Mouse (Mus musculus) embryonic facial prominence, embryonic 11.5 days (tissue): ENCODE data around the gene Xirp2. TPM values are rescaled to one million over a fixed set of nuclear protein-coding genes. Genes with fewer than 3 reads are reported as not detected.
A peak's percentile ranks its signal among the peaks of the same experiment; 100 is the strongest.
"Not testable (repeated sequence)": the region's sequence is repeated elsewhere in the genome, so short reads cannot be mapped to it uniquely, and the experiment has no call there.

ENCODE experiments used
- ATAC-seq: fragments of 200-750 bp; cut with Nextera tagmentation; replicated peaks from 2 replicates; pipeline ENCODE4 v1.8.0; 2017; ENCODE audit warnings: low read depth; ENCODE audit not compliant: insufficient number of reproducible peaks, low FRiP score, low TSS enrichment
- DNase-seq: peaks from one replicate; pipeline ENCODE4 v3.0.0-alpha.2; 2015; ENCODE audit warnings: low spot score
- H3K27ac ChIP-seq: fragments of 300-500 bp; sonication (generic); replicated peaks from 2 replicates; pipeline ENCODE4 v1.5.1; 2014; ENCODE audit warnings: mild to moderate bottlenecking, low read depth, low read length, control low read depth
- H3K27me3 ChIP-seq: fragments of 300-500 bp; sonication (generic); 2 replicates; pipeline ENCODE4 v1.6.1; 2014; ENCODE audit warnings: mild to moderate bottlenecking, low read length, moderate library complexity, mixed read lengths; ENCODE audit not compliant: control insufficient read depth, insufficient read depth
- H3K36me3 ChIP-seq: fragments of 300-500 bp; sonication (generic); replicated peaks from 2 replicates; pipeline ENCODE4 v1.6.1; 2014; ENCODE audit warnings: low read depth, mild to moderate bottlenecking, low read length, moderate library complexity, mixed read lengths; ENCODE audit not compliant: control insufficient read depth, insufficient read depth
- H3K4me1 ChIP-seq: fragments of 300-500 bp; sonication (generic); 2 replicates; pipeline ENCODE4 v1.6.1; 2014; ENCODE audit warnings: low read length, mixed read lengths; ENCODE audit not compliant: control insufficient read depth, insufficient read depth
- H3K4me2 ChIP-seq: fragments of 300-500 bp; sonication (generic); 2 replicates; pipeline ENCODE4 v1.6.1; 2014; ENCODE audit warnings: low read depth, mild to moderate bottlenecking, control low read depth, low read length, moderate library complexity
- H3K4me3 ChIP-seq: fragments of 300-500 bp; sonication (generic); 2 replicates; pipeline ENCODE4 v1.5.1; 2014; ENCODE audit warnings: low read depth, low read length, control low read depth
- H3K9ac ChIP-seq: fragments of 300-500 bp; sonication (generic); replicated peaks from 2 replicates; pipeline ENCODE4 v1.6.1; 2014; ENCODE audit warnings: mild to moderate bottlenecking, control low read depth, low read length
- H3K9me3 ChIP-seq: fragments of 300-500 bp; sonication (generic); replicated peaks from 2 replicates; pipeline ENCODE4 v1.6.1; 2016; ENCODE audit warnings: mild to moderate bottlenecking, low read length, inconsistent platforms, mixed read lengths; ENCODE audit not compliant: control insufficient read depth
- WGBS: fragments of 180-500 bp; shearing (Covaris S2); extraction: QIAGEN DNeasy Blood & Tissue Kit; methylation state at CpG from one replicate; pipeline ENCODE4 v1.1.7; 2014; 5-methylcytosine and 5-hydroxymethylcytosine counted together
- polyA plus RNA-seq: library from polyadenylated mRNA; unstranded; fragments of >200 nt; fragmentation: Nextera tagmentation; extraction: Ambion mirVana; gene quantifications from 2 replicates; pipeline ENCODE4 v1.2.1, GENCODE M21; 2014

Gene Xirp2
- polyA plus RNA-seq, 1 experiment from 2014 or later = not detected

DNA sequence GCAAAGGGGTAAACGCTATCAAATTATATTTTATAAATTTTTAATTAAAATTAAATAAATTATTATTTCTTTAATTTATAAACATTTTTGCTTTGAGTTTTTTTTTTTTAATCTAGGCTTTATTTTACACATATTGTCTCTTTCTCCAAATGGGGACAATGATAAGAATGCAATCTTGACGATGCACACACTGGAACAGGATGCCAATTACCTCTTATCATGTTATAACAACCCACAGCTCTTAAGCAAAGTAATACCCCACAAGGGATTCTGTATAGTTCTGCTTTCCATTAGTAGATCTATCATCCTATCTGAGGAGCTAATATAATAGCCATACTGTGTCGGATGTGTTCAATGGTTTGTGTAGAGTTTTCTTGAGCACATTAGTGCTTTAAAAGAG lies 15.1 kb downstream of the Xirp2 start:
- Histone ChIP-seq H3K9ac (no peak overlapping the region), H3K9me3 (no peaks in the 10 kb centered on the region), H3K36me3 (no peaks in the 10 kb centered on the region), H3K27ac (no peak overlapping the region), H3K4me3 (no peak overlapping the region), H3K27me3 (no peaks in the 10 kb centered on the region), H3K4me2 (no peak overlapping the region), H3K4me1 (no peaks in the 10 kb centered on the region)
- ATAC-seq = no peak
- DNase-seq = no peak
- WGBS = 61% methylated on average over 3 of the region's 3 CpGs

- H3K4me2 ChIP-seq = no peak overlapping the region
- no peak overlapping the region for H3K4me3 ChIP-seq
- H3K36me3 ChIP-seq = no peaks in the 10 kb centered on the region
- no peaks in the 10 kb centered on the region for H3K9me3 ChIP-seq
- no peak overlapping the region for H3K9ac ChIP-seq
- H3K27me3 ChIP-seq = no peaks in the 10 kb centered on the region
- no peak overlapping the region for H3K27ac ChIP-seq
- H3K4me1 ChIP-seq = no peaks in the 10 kb centered on the region
- no peak for ATAC-seq
- WGBS = 89% methylated on average over 7 of the region's 7 CpGs
- no peak for DNase-seq
Measured at GRCm38 (mm10) chr2:67467036-67467435, 21.2 kb downstream of the Xirp2 start.

GRCm38 (mm10) chr2:67470030-67470429 lies 24.2 kb downstream of the Xirp2 start:
- not testable (repeated sequence) for H3K27me3 ChIP-seq, ATAC-seq, H3K27ac ChIP-seq, H3K9ac ChIP-seq, H3K9me3 ChIP-seq, H3K4me2 ChIP-seq, H3K4me3 ChIP-seq, H3K36me3 ChIP-seq, DNase-seq, H3K4me1 ChIP-seq
- whole genome bisulfite sequencing = 77% methylated on average over 4 of the region's 5 CpGs

GRCm38 (mm10) chr2:67477753-67478152 lies 32.0 kb downstream of the Xirp2 start:
- peak; percentile 83 for DNase-seq
- WGBS = 18% methylated on average over 6 of the region's 6 CpGs
- ATAC-seq = no peak
- Histone ChIP-seq H3K4me3 (no peak overlapping the region), H3K4me2 (no peak overlapping the region), H3K36me3 (no peaks in the 10 kb centered on the region), H3K27ac (no peak overlapping the region), H3K9me3 (no peaks in the 10 kb centered on the region), H3K27me3 (no peaks in the 10 kb centered on the region), H3K9ac (no peak overlapping the region), H3K4me1 (no peaks in the 10 kb centered on the region)

DNA sequence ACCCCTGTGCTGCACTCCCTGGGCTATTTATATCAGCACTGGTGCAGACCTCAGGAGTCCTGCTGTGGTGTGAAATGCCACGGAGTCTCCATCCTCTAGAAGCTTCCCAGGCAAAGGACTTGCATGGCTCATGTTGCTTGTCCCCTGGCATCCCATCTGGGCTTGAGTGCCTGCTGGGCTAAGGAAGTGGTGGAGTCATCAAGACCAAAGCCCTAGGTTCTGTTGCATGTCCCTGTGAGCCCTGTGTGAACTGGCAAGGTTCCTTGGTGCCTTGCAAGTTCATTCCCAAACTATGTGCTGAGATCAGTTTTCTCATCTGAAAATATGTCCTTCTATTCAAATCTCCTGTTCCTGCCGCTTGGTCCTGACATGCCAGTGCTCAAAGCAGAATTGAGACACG lies 35.2 kb downstream of the Xirp2 start:
- Histone ChIP-seq H3K4me3 (no peak overlapping the region), H3K27ac (no peak overlapping the region), H3K9ac (no peak overlapping the region), H3K4me2 (no peak overlapping the region), H3K36me3 (no peaks in the 10 kb centered on the region), H3K9me3 (no peaks in the 10 kb centered on the region), H3K27me3 (no peaks in the 10 kb centered on the region), H3K4me1 (no peaks in the 10 kb centered on the region)
- no peak for ATAC-seq
- no peak for DNase-seq
- 70% methylated on average over 3 of the region's 3 CpGs for WGBS

- ATAC-seq (no peak), DNase-seq (no peak)
- no peaks in the 10 kb centered on the region for H3K4me1 ChIP-seq
- H3K9ac ChIP-seq = no peak overlapping the region
- no peak overlapping the region for H3K27ac ChIP-seq
- H3K9me3 ChIP-seq = no peaks in the 10 kb centered on the region
- no peak overlapping the region for H3K4me3 ChIP-seq
- no peaks in the 10 kb centered on the region for H3K36me3 ChIP-seq
- H3K4me2 ChIP-seq = no peak overlapping the region
- WGBS = 85% methylated on average over 6 of the region's 6 CpGs
- H3K27me3 ChIP-seq = no peaks in the 10 kb centered on the region
Measured at GRCm38 (mm10) chr2:67486721-67487120, 40.9 kb downstream of the Xirp2 start.

DNA sequence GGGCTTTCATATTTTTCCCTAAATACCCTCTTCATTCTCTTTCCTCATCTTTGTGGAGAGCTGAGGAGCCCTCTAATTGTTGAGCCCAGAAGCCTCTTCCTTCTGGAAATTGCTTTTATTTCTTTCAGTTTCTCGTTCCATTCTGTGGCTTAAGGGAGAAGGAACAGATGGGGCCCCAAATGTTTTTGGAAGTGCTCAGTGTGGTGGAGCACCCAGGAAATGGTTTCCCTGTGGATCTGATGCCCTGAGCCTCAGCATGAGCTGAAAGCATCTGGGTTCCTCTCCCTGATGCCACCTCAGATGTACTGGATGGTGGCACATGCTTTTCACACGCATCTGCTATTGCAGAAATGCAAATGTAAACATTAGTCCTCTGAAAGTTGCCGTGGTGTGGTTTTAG lies 41.4 kb downstream of the Xirp2 start:
- 76% methylated on average over 3 of the region's 3 CpGs for WGBS
- H3K9me3 ChIP-seq = no peaks in the 10 kb centered on the region
- ATAC-seq = no peak

DNA sequence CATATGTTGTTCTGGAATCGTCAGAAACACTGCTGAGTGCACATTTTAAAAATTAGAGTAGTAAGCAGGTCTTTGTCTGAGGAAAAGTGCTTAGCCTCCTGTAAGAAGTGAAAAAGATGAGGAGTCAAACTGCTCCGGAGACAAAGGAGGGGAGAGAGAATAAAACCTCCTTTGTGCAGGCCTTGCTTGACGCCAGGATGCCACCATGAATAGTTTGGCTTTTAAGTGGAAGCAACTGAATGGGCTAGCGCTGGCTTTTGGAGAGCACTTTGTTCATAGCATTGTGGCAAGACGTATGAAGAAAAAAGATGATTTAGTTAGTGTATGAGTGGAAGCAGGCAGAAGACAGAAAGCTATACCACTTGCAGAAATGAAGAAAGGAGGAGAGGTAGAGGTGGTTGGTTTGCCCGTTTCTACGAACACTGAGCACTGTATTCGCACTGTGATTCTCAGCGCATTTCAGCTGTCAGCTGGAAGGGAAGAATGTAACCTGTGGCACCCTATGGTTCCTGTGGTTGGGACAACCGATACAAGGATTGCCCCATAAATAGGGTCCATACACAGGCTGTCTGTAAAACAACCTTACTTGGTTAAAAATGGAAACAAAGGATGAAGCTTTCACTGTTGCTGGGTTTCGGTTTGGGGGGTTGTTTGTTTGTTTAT lies 42.8 kb downstream of the Xirp2 start:
- Histone ChIP-seq H3K36me3 (no peaks in the 10 kb centered on the region), H3K4me3 (no peak overlapping the region), H3K4me2 (no peak overlapping the region), H3K27me3 (no peaks in the 10 kb centered on the region), H3K9ac (no peak overlapping the region), H3K9me3 (no peaks in the 10 kb centered on the region), H3K4me1 (no peaks in the 10 kb centered on the region), H3K27ac (no peak overlapping the region)
- DNase-seq = no peak
- 0 out of 2 replicates have a peak, but pooled peaks have one; percentile 9 for ATAC-seq
- 39% methylated on average over 11 of the region's 11 CpGs for WGBS

More for the DNA sequence above, 41.4 kb downstream of the Xirp2 start:
- no peak overlapping the region for H3K4me2 ChIP-seq
- no peaks in the 10 kb centered on the region for H3K36me3 ChIP-seq
- DNase-seq = no peak
- no peaks in the 10 kb centered on the region for H3K4me1 ChIP-seq
- no peak overlapping the region for H3K27ac ChIP-seq
- no peak overlapping the region for H3K4me3 ChIP-seq
- no peak overlapping the region for H3K9ac ChIP-seq
- H3K27me3 ChIP-seq = no peaks in the 10 kb centered on the region
